Mouse (Mus musculus) brain, adult 2 months (tissue): ENCODE measurements at regions not wholly inside any gene's neighbourhood (a gene's known extent, or its start where the extent isn't known, plus 50 kb on each side); places are given as distances from the start of the nearest gene placed in this dataset.

ENCODE experiments used
- DNase-seq: peaks from one replicate; pipeline ENCODE4 v3.0.0; 2011; ENCODE audit warnings: low read depth, low spot score

GRCm38 (mm10) chr16:77704726-77705125 lies 102.8 kb upstream of the Gm11146 start:
- DNase-seq: peak; percentile 73

GRCm38 (mm10) chr16:77695443-77695842 lies 93.5 kb upstream of the Gm11146 start:
- no peak for DNase-seq

- DNase-seq: no peak
Measured at GRCm38 (mm10) chr16:77687056-77687839, 85.4 kb upstream of the Gm11146 start.

GRCm38 (mm10) chr16:77685651-77686190 lies 83.8 kb upstream of the Gm11146 start:
- DNase-seq: peak; percentile 66

GRCm38 (mm10) chr16:77684521-77684920 lies 82.6 kb upstream of the Gm11146 start:
- DNase-seq: no peak

- no peak for DNase-seq
Measured at GRCm38 (mm10) chr16:77679234-77679633, 77.3 kb upstream of the Gm11146 start.

GRCm38 (mm10) chr16:77676805-77677204 lies 74.9 kb upstream of the Gm11146 start:
- no peak for DNase-seq

- DNase-seq: peak; percentile 29
Measured at GRCm38 (mm10) chr16:77675885-77676597, 74.1 kb upstream of the Gm11146 start.

GRCm38 (mm10) chr16:77671253-77671652 lies 69.4 kb upstream of the Gm11146 start:
- DNase-seq: no peak

GRCm38 (mm10) chr16:77665781-77666180 lies 63.9 kb upstream of the Gm11146 start:
- no peak for DNase-seq

- DNase-seq: peak; percentile 91
Measured at GRCm38 (mm10) chr16:77662107-77662518, 60.2 kb upstream of the Gm11146 start.

- no peak for DNase-seq
Measured at GRCm38 (mm10) chr16:77653306-77653705, 51.4 kb upstream of the Gm11146 start.
